Mouse (Mus musculus) midbrain, postnatal 0 days (tissue): ENCODE measurements around the gene Olfml2b. TPM values are rescaled to one million over a fixed set of nuclear protein-coding genes. Genes with fewer than 3 reads are reported as not detected.

Source experiments
- ATAC-seq: fragments of 200-750 bp; cut with Nextera tagmentation; 2 replicates; pipeline ENCODE4 v1.8.0; 2017; ENCODE audit warnings: moderate number of reproducible peaks, mild to moderate bottlenecking, moderate TSS enrichment, moderate library complexity; ENCODE audit not compliant: low FRiP score
- DNase-seq: peaks from one replicate; pipeline ENCODE4 v3.0.0-alpha.2; 2015; ENCODE audit warnings: low spot score
- H3K27ac ChIP-seq: fragments of 300-500 bp; sonication (generic); 2 replicates; pipeline ENCODE4 v1.5.1; 2014; ENCODE audit warnings: low read depth, mild to moderate bottlenecking, low read length, mixed read lengths
- H3K27me3 ChIP-seq: fragments of 300-500 bp; sonication (generic); 2 replicates; pipeline ENCODE4 v1.6.1; 2014; ENCODE audit warnings: low read length, control low read depth, mixed read lengths; ENCODE audit not compliant: insufficient read depth
- H3K36me3 ChIP-seq: fragments of 300-500 bp; sonication (generic); 2 replicates; pipeline ENCODE4 v1.6.1; 2014; ENCODE audit warnings: low read length, control low read depth, mixed read lengths; ENCODE audit not compliant: insufficient read depth
- H3K4me1 ChIP-seq: fragments of 300-500 bp; sonication (generic); 2 replicates; pipeline ENCODE4 v1.6.1; 2014; ENCODE audit warnings: mild to moderate bottlenecking, control low read depth, antibody characterized with exemption, low read length, mixed read lengths; ENCODE audit not compliant: insufficient read depth
- H3K4me2 ChIP-seq: fragments of 300-500 bp; sonication (generic); 2 replicates; pipeline ENCODE4 v1.6.1; 2014; ENCODE audit warnings: low read depth, mild to moderate bottlenecking, low read length, mixed read lengths; ENCODE audit not compliant: poor library complexity, severe bottlenecking
- H3K4me3 ChIP-seq: fragments of 300-500 bp; sonication (generic); 2 replicates; pipeline ENCODE4 v1.5.1; 2014; ENCODE audit warnings: low read depth, mild to moderate bottlenecking, low read length, moderate library complexity
- H3K9ac ChIP-seq: fragments of 300-500 bp; sonication (generic); replicated peaks from 2 replicates; pipeline ENCODE4 v1.6.1; 2014; ENCODE audit warnings: mild to moderate bottlenecking, low read length, moderate library complexity, mixed read lengths; ENCODE audit not compliant: poor library complexity, severe bottlenecking
- H3K9me3 ChIP-seq: fragments of 300-500 bp; sonication (generic); 2 replicates; pipeline ENCODE4 v1.6.1; 2016; ENCODE audit warnings: low read length, control low read depth
- CTCF ChIP-seq: IDR thresholded peaks from 2 replicates; pipeline ENCODE4 v1.5.1; 2016; ENCODE audit warnings: antibody characterized with exemption, mild to moderate bottlenecking
- WGBS: fragments of 180-500 bp; shearing (Covaris S2); extraction: QIAGEN DNeasy Blood & Tissue Kit; methylation state at CpG from one replicate; pipeline ENCODE4 v1.1.7; 2014; 5-methylcytosine and 5-hydroxymethylcytosine counted together
- polyA plus RNA-seq: library from polyadenylated mRNA; unstranded; fragments of >200 nt; fragmentation: Nextera tagmentation; extraction: Ambion mirVana; gene quantifications from 2 replicates; pipeline ENCODE4 v1.2.1, GENCODE M21; 2015
- total RNA-seq: library from RNA; depleted of rRNA; stranded (reverse); fragments of >200 nt; gene quantifications from 2 replicates; pipeline ENCODE4 v1.2.3, GENCODE M21; 2014

The Olfml2b gene
- total and polyA plus RNA-seq, 2 experiments from 2014 or later = 3.5 to 5.9 TPM

DNA sequence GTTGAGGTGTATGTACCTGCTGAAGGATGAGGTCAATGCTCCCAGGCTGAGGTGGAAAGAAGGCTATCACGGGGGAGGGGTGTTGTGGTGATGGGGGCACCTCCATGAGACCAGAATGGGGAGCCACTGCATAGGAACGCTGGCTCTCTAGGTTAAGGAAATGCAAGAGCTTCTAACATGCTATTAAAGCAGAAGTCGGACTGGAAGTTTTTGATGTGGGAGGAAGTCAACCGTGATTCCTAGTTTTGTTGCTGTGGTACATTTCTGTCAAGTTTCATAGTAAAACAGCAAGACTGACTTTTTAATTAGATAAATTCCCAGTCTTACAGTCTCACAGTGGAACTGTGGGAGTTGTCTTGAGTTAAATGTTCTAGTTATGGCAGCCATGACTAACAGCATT is 61.7 kb downstream of the Olfml2b start:
- Histone ChIP-seq H3K4me1 (no peaks in the 10 kb centered on the region), H3K27me3 (no peaks in the 10 kb centered on the region), H3K4me2 (no peak overlapping the region), H3K36me3 (peaks cover 7% of the 10 kb centered on the region; the same call in 1 of the 2 replicates), H3K4me3 (no peak overlapping the region), H3K9me3 (no peaks in the 10 kb centered on the region), H3K27ac (no peak overlapping the region), H3K9ac (no peak overlapping the region)
- no peak for ATAC-seq
- no peak for DNase-seq
- 89% methylated on average over 4 of the region's 4 CpGs for WGBS
- TF ChIP-seq CTCF = no peak

GRCm38 (mm10) chr1:170709034-170709433 is 64.7 kb downstream of the Olfml2b start:
- ATAC-seq (no peak), DNase-seq (no peak)
- Histone ChIP-seq H3K27me3 (no peaks in the 10 kb centered on the region), H3K9me3 (no peaks in the 10 kb centered on the region), H3K4me1 (no peaks in the 10 kb centered on the region), H3K4me2 (no peak overlapping the region), H3K9ac (no peak overlapping the region), H3K4me3 (no peak overlapping the region), H3K36me3 (peaks cover 7% of the 10 kb centered on the region; the same call in 1 of the 2 replicates), H3K27ac (no peak overlapping the region)
- TF ChIP-seq CTCF = no peak
- 76% methylated on average over 3 of the region's 3 CpGs for WGBS

DNA sequence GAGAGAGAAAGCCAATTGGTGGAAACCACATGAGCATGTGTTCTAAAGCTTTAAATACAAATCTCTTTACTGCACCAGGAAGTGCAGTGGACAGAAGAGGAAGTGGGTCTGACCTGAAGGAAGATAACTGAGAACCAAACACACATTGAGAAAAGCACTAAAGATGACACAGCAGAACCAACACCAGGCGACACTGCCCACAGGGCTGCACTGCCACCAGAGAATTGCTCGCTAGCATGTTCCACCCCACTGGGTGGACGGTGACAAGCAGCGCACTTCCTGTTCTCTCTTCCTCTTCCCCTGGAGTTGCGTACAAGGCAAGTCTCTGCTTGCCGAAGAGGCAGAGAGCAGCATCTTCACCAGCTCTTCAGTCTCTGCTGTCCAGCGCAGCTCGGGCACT is 65.1 kb downstream of the Olfml2b start:
- H3K4me1 ChIP-seq = no peaks in the 10 kb centered on the region
- H3K27me3 ChIP-seq = no peaks in the 10 kb centered on the region
- no peak overlapping the region for H3K9ac ChIP-seq
- 96% methylated on average over 8 of the region's 8 CpGs for WGBS
- ATAC-seq (no peak), DNase-seq (no peak)
- H3K4me2 ChIP-seq = no peak overlapping the region
- H3K4me3 ChIP-seq = no peak overlapping the region
- no peak for TF ChIP-seq CTCF
- H3K9me3 ChIP-seq = no peaks in the 10 kb centered on the region
- H3K27ac ChIP-seq = no peak overlapping the region
- peaks cover 7% of the 10 kb centered on the region; the same call in 1 of the 2 replicates for H3K36me3 ChIP-seq

DNA sequence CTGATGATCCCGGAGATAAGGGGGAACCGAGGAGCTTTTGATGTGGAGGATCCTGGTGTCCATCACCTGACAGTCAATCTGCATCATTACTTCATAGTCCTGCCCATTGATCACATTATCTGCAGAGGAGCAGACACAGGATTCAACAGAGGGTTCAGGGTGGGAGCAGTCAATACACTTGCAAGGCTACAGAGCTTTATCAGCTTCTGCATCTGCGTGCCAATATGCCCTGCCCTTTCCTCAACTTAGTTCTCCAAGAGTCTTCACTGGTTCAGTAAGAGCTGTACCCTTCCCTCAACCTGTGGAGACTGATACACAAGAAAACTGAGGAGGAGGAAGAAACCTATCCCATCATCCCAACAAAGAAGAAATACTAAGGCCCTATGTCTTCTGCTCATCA is 65.6 kb downstream of the Olfml2b start:
- Histone ChIP-seq H3K9ac (no peak overlapping the region), H3K36me3 (peaks cover 7% of the 10 kb centered on the region; the same call in 1 of the 2 replicates), H3K27ac (no peak overlapping the region), H3K4me1 (no peaks in the 10 kb centered on the region), H3K4me3 (no peak overlapping the region), H3K27me3 (no peaks in the 10 kb centered on the region), H3K9me3 (no peaks in the 10 kb centered on the region), H3K4me2 (no peak overlapping the region)
- no peak for ATAC-seq
- no peak for DNase-seq
- WGBS = 97% methylated on average over 3 of the region's 3 CpGs
- no peak for TF ChIP-seq CTCF

DNA sequence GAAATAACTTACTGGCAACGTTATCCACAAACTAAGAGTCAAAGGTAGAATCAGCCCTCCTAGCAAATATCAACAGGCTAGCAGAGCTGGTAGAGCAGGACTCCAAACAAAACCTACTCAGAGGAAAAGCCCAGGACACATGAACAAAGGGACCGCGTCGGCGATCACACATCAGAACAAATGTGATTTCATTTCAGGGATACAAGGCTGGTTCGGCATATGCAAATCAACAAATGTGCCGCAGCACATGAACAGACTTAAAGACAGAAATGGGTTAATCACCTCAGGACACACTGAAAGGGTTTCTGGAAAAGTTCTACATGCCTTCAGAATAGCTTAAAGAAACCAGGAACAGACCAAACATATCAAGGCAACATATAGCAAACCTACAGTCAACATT is 67.4 kb downstream of the Olfml2b start:
- H3K9ac ChIP-seq = no peak overlapping the region
- DNase-seq = no peak
- H3K36me3 ChIP-seq = peaks cover 7% of the 10 kb centered on the region; the same call in 1 of the 2 replicates
- 74% methylated on average over 7 of the region's 7 CpGs for WGBS
- no peak for TF ChIP-seq CTCF
- H3K27ac ChIP-seq = no peak overlapping the region
- no peaks in the 10 kb centered on the region for H3K27me3 ChIP-seq
- H3K4me1 ChIP-seq = no peaks in the 10 kb centered on the region
- no peak overlapping the region for H3K4me2 ChIP-seq
- no peak for ATAC-seq
- H3K4me3 ChIP-seq = no peak overlapping the region
- no peaks in the 10 kb centered on the region for H3K9me3 ChIP-seq

GRCm38 (mm10) chr1:170717241-170717828 is 73.0 kb downstream of the Olfml2b start:
- Histone ChIP-seq H3K4me1 (no peaks in the 10 kb centered on the region), H3K4me3 (no peak overlapping the region), H3K9ac (no peak overlapping the region), H3K27me3 (no peaks in the 10 kb centered on the region), H3K36me3 (no peaks in the 10 kb centered on the region), H3K4me2 (no peak overlapping the region), H3K27ac (no peak overlapping the region), H3K9me3 (no peaks in the 10 kb centered on the region)
- 94% methylated on average over 3 of the region's 3 CpGs for WGBS
- ATAC-seq (no peak), DNase-seq (no peak)
- no peak for TF ChIP-seq CTCF
